Comparison of ENCODE assay signal across 8 mouse cellular contexts in genomic region chr11:94473707-94474543, GRCm38 (mm10). TPM values are rescaled to one million over a fixed set of nuclear protein-coding genes. Genes with fewer than 3 reads are reported as not detected.
DNase-seq lines count a peak whose midpoint lies in the region; ATAC-seq and TF ChIP-seq lines count a peak whose summit lies in the region.

Cacna1g (minus strand) TSS chr11:94474198.

- H3K4me3 ChIP-seq in C2C12 (ENCODE audit: insufficient read depth, poor library complexity, severe bottlenecking) = peak within 1 kb of the TSS; percentile 14
- H3K4me3 ChIP-seq in embryonic fibroblast, embryonic 13.5 days (ENCODE audit: insufficient read depth, low read length) = peak within 1 kb of the TSS; percentile 46
- H3K4me3 ChIP-seq in limb, embryonic 12.5 days (replicated peaks) = peak within 1 kb of the TSS; percentile 97
- H3K4me3 ChIP-seq in midbrain, embryonic 14.5 days (replicated peaks; ENCODE audit: low read depth, low read length) = peak within 1 kb of the TSS; percentile 78
- peak within 1 kb of the TSS; percentile 54 for H3K4me3 ChIP-seq in spleen, adult 2 months (ENCODE audit: extremely low read depth, insufficient read depth, insufficient read length)

- H3ac ChIP-seq in C2C12 (ENCODE audit: control insufficient read depth, insufficient read length, low read depth) = peak within 1 kb of the TSS; percentile 44

- no peaks in the 10 kb centered on the region for H3K36me3 ChIP-seq in C2C12 (ENCODE audit: control insufficient read depth, insufficient read depth)
- H3K36me3 ChIP-seq in limb, embryonic 12.5 days = no peaks in the 10 kb centered on the region
- no peaks in the 10 kb centered on the region for H3K36me3 ChIP-seq in midbrain, embryonic 14.5 days (ENCODE audit: control insufficient read depth, insufficient read depth, low read length)
- H3K36me3 ChIP-seq in spleen, adult 2 months (ENCODE audit: control insufficient read depth, insufficient read depth, low read length) = no peaks in the 10 kb centered on the region

- H3K4me1 ChIP-seq in embryonic fibroblast, embryonic 13.5 days (ENCODE audit: control insufficient read depth, insufficient read depth, low read length) = peaks cover 4% of the 10 kb centered on the region
- H3K4me1 ChIP-seq in limb, embryonic 12.5 days (replicated peaks) = peaks cover 54% of the 10 kb centered on the region
- peaks cover 50% of the 10 kb centered on the region for H3K4me1 ChIP-seq in midbrain, embryonic 14.5 days (ENCODE audit: control insufficient read depth, insufficient read depth, low read length)
- peaks cover 14% of the 10 kb centered on the region for H3K4me1 ChIP-seq in spleen, adult 2 months (ENCODE audit: control insufficient read depth, insufficient read depth, insufficient read length)

- WGBS in limb, embryonic 12.5 days = under 1% methylated on average over 49 of the region's 71 CpGs
- under 1% methylated on average over 58 of the region's 71 CpGs for WGBS in midbrain, embryonic 14.5 days
- WGBS in spleen, adult 2 months = under 1% methylated on average over 49 of the region's 71 CpGs

- no peak for TF ChIP-seq CTCF in C2C12 (IDR thresholded peaks at IDR 0.05; ENCODE audit: control insufficient read depth, insufficient read depth, insufficient read length)
- TF ChIP-seq CTCF in embryonic fibroblast, embryonic 13.5 days (IDR thresholded peaks at IDR 0.05; ENCODE audit: borderline replicate concordance, insufficient read depth, low read length) = no peak
- TF ChIP-seq CTCF in spleen, adult 2 months (IDR thresholded peaks at IDR 0.05; ENCODE audit: extremely low read depth, insufficient read depth, insufficient read length, insufficient replicate concordance) = no peak

- peak; percentile 94 for DNase-seq in brain, adult 2 months (ENCODE audit: low read depth, low spot score)
- DNase-seq in heart, adult 8-10 months (ENCODE audit: low spot score) = peak; percentile 87
- peak; percentile 76 to 82 for DNase-seq in kidney, adult 8-10 months
- DNase-seq in midbrain, embryonic 14.5 days = peak; percentile 94
- peak; percentile 7 to 50 for DNase-seq in spleen, adult 2 months (ENCODE audit: low read depth in 1 of 2, low spot score in 2 of 2)

- H3K79me3 ChIP-seq in C2C12 (ENCODE audit: low read depth) = no peaks in the 10 kb centered on the region

- no peaks in the 10 kb centered on the region for H3K9me3 ChIP-seq in limb, embryonic 12.5 days
- no peaks in the 10 kb centered on the region for H3K9me3 ChIP-seq in midbrain, embryonic 14.5 days (ENCODE audit: control insufficient read depth, low read length)

- TF ChIP-seq POLR2A in embryonic fibroblast, embryonic 13.5 days (IDR thresholded peaks at IDR 0.05; ENCODE audit: low read depth, low read length) = peak; percentile 67
- no peak for TF ChIP-seq POLR2A in spleen, adult 2 months (IDR thresholded peaks at IDR 0.05; ENCODE audit: low read depth, low read length)

- H3K27me3 ChIP-seq in C2C12 (ENCODE audit: control insufficient read depth, insufficient read depth, insufficient read length) = peaks cover 56% of the 10 kb centered on the region
- H3K27me3 ChIP-seq in limb, embryonic 12.5 days = peaks cover 23% of the 10 kb centered on the region
- peaks cover 21% of the 10 kb centered on the region; the same call in 1 of the 2 replicates for H3K27me3 ChIP-seq in midbrain, embryonic 14.5 days (ENCODE audit: control insufficient read depth, insufficient read depth, low read length)
- H3K27me3 ChIP-seq in spleen, adult 2 months (ENCODE audit: control insufficient read depth, insufficient read depth, low read length) = peaks cover 30% of the 10 kb centered on the region

- peak within 1 kb of the TSS; percentile 83 for H3K4me2 ChIP-seq in limb, embryonic 12.5 days
- H3K4me2 ChIP-seq in midbrain, embryonic 14.5 days (ENCODE audit: low read length) = peak within 1 kb of the TSS; percentile 99

- H3K27ac ChIP-seq in embryonic fibroblast, embryonic 13.5 days (ENCODE audit: insufficient read depth, low read length) = peak within 1 kb of the TSS; percentile 29; the same call in 1 of the 2 replicates
- H3K27ac ChIP-seq in limb, embryonic 12.5 days = peak within 1 kb of the TSS; percentile 98
- peak within 1 kb of the TSS; percentile 78 for H3K27ac ChIP-seq in midbrain, embryonic 14.5 days (replicated peaks; ENCODE audit: low read depth, low read length)
- no peak within 1 kb of the TSS for H3K27ac ChIP-seq in spleen, adult 2 months (ENCODE audit: insufficient read depth, low read length)

- no peaks in the 10 kb centered on the region for H3K79me2 ChIP-seq in C2C12 (ENCODE audit: control insufficient read depth, insufficient read depth)

- peak within 1 kb of the TSS; percentile 98 for H3K9ac ChIP-seq in limb, embryonic 12.5 days (replicated peaks)
- H3K9ac ChIP-seq in midbrain, embryonic 14.5 days (replicated peaks; ENCODE audit: low read length) = peak within 1 kb of the TSS; percentile 96

- peak; percentile 89 for ATAC-seq in limb, embryonic 12.5 days (ENCODE audit: insufficient number of reproducible peaks, insufficient read depth, low FRiP score, low TSS enrichment, low read depth)
- ATAC-seq in midbrain, embryonic 14.5 days (ENCODE audit: low FRiP score, low TSS enrichment) = peak; percentile 83

TF ChIP-seq in C2C12, 6 proteins besides CTCF, POLR2A, EP300 and RAD21:
- no peak for TF ChIP-seq MYOG (IDR thresholded peaks at IDR 0.05; ENCODE audit: control insufficient read depth, extremely low read depth, insufficient read length)
- TF ChIP-seq MYOD1 (IDR thresholded peaks at IDR 0.05; ENCODE audit: control insufficient read depth, insufficient read length, low read depth) = peak; percentile 10

RNA-seq across cellular contexts. Expression of gene Cacna1g, which starts in this region (rescaled TPM):
- polyA plus RNA-seq in C2C12 (2012; fragmentation: generic; extraction: Trizol) = 0.04 TPM
- polyA plus RNA-seq in embryonic fibroblast, embryonic 13.5 days (2011; ENCODE audit: insufficient read length, low read depth, missing spikeins) = 31.7 and 38.9 TPM in 2 replicates
- total RNA-seq in heart, adult 8-10 months (2022) = 10 to 100 TPM in 3 of 4 experiments, 1 to 10 TPM in 1; 6.7 to 14.6 (median 12.5) TPM
- 25.5 and 26.9 TPM in 2 replicates for polyA plus RNA-seq in limb, embryonic 12.5 days (2016; fragmentation: Nextera tagmentation; extraction: Ambion mirVana)
- polyA plus RNA-seq in midbrain, embryonic 14.5 days (2014; fragmentation: Nextera tagmentation; extraction: Ambion mirVana) = 20.1 and 22.7 TPM in 2 replicates
- polyA plus RNA-seq in spleen, adult 2 months (2012; rRNA removed) = 9.8 and 12.0 TPM in 2 replicates

Comparison
In these comparisons a context has a peak if more than half of its experiments do, and no peak if none do; other contexts are left out.
1. RNA of gene Cacna1g (polyA plus RNA-seq): 31.7 to 38.9 TPM in embryonic fibroblast, embryonic 13.5 days, 25.5 to 26.9 TPM in limb, embryonic 12.5 days, 20.1 to 22.7 TPM in midbrain, embryonic 14.5 days and 9.8 to 12.0 TPM in spleen, adult 2 months; 0.04 TPM in C2C12 (single experiment); every median in the first group is over 10 times any median in the second.
2. H3K4me3 ChIP-seq: peak in every context shown above with its lines; median percentile 97 in limb, embryonic 12.5 days; 78 in midbrain, embryonic 14.5 days; 54 in spleen, adult 2 months; 46 in embryonic fibroblast, embryonic 13.5 days; 14 in C2C12.
3. DNase-seq: peak in every context shown above with its lines; median percentile 94 in brain, adult 2 months; 94 in midbrain, embryonic 14.5 days; 87 in heart, adult 8-10 months; 79 in kidney, adult 8-10 months; 28 in spleen, adult 2 months.